Mouse (Mus musculus): Measurements from ENCODE around the gene Psmd14.

Gene Psmd14

GRCm38 (mm10) chr2:61813106-61813505, 101.6 kb downstream of the Psmd14 start:
- peak; percentile 35 for DNase-seq (ENCODE audit: low spot score)

GRCm38 (mm10) chr2:61813521-61813920, 102.0 kb downstream of the Psmd14 start:
- DNase-seq (ENCODE audit: low spot score), result no peak

- DNase-seq (ENCODE audit: low spot score), result peak; percentile 73
Observed at GRCm38 (mm10) chr2:61814548-61815473, 103.3 kb downstream of the Psmd14 start.

GRCm38 (mm10) chr2:61815583-61816313, 104.3 kb downstream of the Psmd14 start:
- DNase-seq (ENCODE audit: low spot score), result peak; percentile 76

- no peak for DNase-seq (ENCODE audit: low spot score)
Observed at GRCm38 (mm10) chr2:61818197-61818596, 106.7 kb downstream of the Psmd14 start.

GRCm38 (mm10) chr2:61820203-61820602, 108.7 kb downstream of the Psmd14 start:
- DNase-seq (ENCODE audit: low spot score), result no peak

- no peak for DNase-seq (ENCODE audit: low spot score)
Observed at GRCm38 (mm10) chr2:61823426-61824140, 112.1 kb downstream of the Psmd14 start.

- no peak for DNase-seq (ENCODE audit: low spot score)
Observed at GRCm38 (mm10) chr2:61837243-61837806, 125.8 kb downstream of the Psmd14 start.
